Comparison of ENCODE assay signal across 32 mouse cellular contexts in genomic region chr17:79618984-79619383, GRCm38 (mm10).
"Had no signal": no experiment of that assay in that cellular context is flagged by ENCODE, and none has a peak within 500 bp of the region (broad histone marks: within the 10 kb centered on the region; RNA-seq: fewer than 3 reads in every experiment).

No protein-coding gene starts in this region.

- DNase-seq: left cerebral cortex, postnatal 4 days; liver; liver, embryonic 13.5 days; lung, adult 18-20 months; lung, adult 2 months; lung, embryonic 14.5 days; lung, postnatal 10 days; lung, postnatal 14 days; lung, postnatal 36 days; lung, postnatal 4 days; midbrain, embryonic 14.5 days had no signal

- ATAC-seq: liver, embryonic 12.5 days; lung, postnatal 0 days; midbrain, embryonic 13.5 days; midbrain, embryonic 15.5 days; midbrain, embryonic 16.5 days had no signal

- H3K9me3 ChIP-seq: limb, embryonic 10.5 days; limb, embryonic 12.5 days; limb, embryonic 13.5 days; limb, embryonic 15.5 days; liver, embryonic 12.5 days; liver, embryonic 13.5 days; liver, embryonic 15.5 days; lung, embryonic 15.5 days; megakaryocyte, embryonic 14.5 days; midbrain, embryonic 10.5 days; midbrain, embryonic 12.5 days; midbrain, embryonic 13.5 days; midbrain, embryonic 15.5 days; neural tube, embryonic 12.5 days had no signal

- H3K4me3 ChIP-seq: left cerebral cortex, adult 2 months; limb, embryonic 10.5 days; limb, embryonic 12.5 days; limb, embryonic 13.5 days; limb, embryonic 15.5 days; liver, embryonic 12.5 days; liver, embryonic 13.5 days; liver, embryonic 15.5 days; lung, embryonic 15.5 days; megakaryocyte, embryonic 14.5 days; midbrain, embryonic 10.5 days; midbrain, embryonic 12.5 days; midbrain, embryonic 13.5 days; midbrain, embryonic 15.5 days; myocyte; neural tube, embryonic 12.5 days had no signal

- H3K4me2 ChIP-seq: limb, embryonic 12.5 days; limb, embryonic 13.5 days; limb, embryonic 15.5 days; liver, embryonic 11.5 days; liver, embryonic 12.5 days; liver, embryonic 13.5 days; liver, embryonic 15.5 days; lung, embryonic 14.5 days; lung, embryonic 15.5 days; midbrain, embryonic 11.5 days; midbrain, embryonic 12.5 days; midbrain, embryonic 13.5 days; midbrain, embryonic 15.5 days; neural tube, embryonic 12.5 days had no signal

- H3K27ac ChIP-seq: left cerebral cortex, adult 2 months; limb, embryonic 10.5 days; limb, embryonic 12.5 days; limb, embryonic 13.5 days; limb, embryonic 15.5 days; liver, embryonic 12.5 days; liver, embryonic 13.5 days; liver, embryonic 14.5 days; liver, embryonic 15.5 days; lung, embryonic 15.5 days; macrophage; midbrain, embryonic 10.5 days; midbrain, embryonic 12.5 days; midbrain, embryonic 13.5 days; midbrain, embryonic 15.5 days; neural tube, embryonic 12.5 days had no signal

- H3K36me3 ChIP-seq: limb, embryonic 10.5 days; limb, embryonic 12.5 days; limb, embryonic 15.5 days; liver, embryonic 12.5 days; liver, embryonic 13.5 days; liver, embryonic 15.5 days; lung, embryonic 15.5 days; midbrain, embryonic 10.5 days; midbrain, embryonic 12.5 days; midbrain, embryonic 13.5 days; midbrain, embryonic 15.5 days; neural tube, embryonic 12.5 days had no signal

- H3K4me1 ChIP-seq: limb, embryonic 12.5 days; megakaryocyte, embryonic 14.5 days had no signal

- H3K27me3 ChIP-seq: limb, embryonic 12.5 days; limb, embryonic 13.5 days; limb, embryonic 15.5 days; liver, embryonic 12.5 days; liver, embryonic 13.5 days; liver, embryonic 15.5 days; lung, embryonic 15.5 days; megakaryocyte, embryonic 14.5 days; midbrain, embryonic 12.5 days; midbrain, embryonic 13.5 days; midbrain, embryonic 15.5 days; neural tube, embryonic 12.5 days had no signal

- H3K9ac ChIP-seq: limb, embryonic 12.5 days; limb, embryonic 13.5 days; limb, embryonic 15.5 days; liver, embryonic 12.5 days; liver, embryonic 13.5 days; liver, embryonic 14.5 days; liver, embryonic 15.5 days; lung, embryonic 14.5 days; lung, embryonic 15.5 days; midbrain, embryonic 12.5 days; midbrain, embryonic 13.5 days; midbrain, embryonic 15.5 days; neural tube, embryonic 12.5 days had no signal
